Mouse (Mus musculus) erythroblast, embryonic 14.5 days (primary cell): ENCODE data around the gene Arrdc2.

ENCODE experiments used
- GATA1 ChIP-seq: IDR thresholded peaks from 2 replicates; pipeline ENCODE4 v1.6.1; 2012; ENCODE audit warnings: low read length, inconsistent platforms, mixed read lengths
- TAL1 ChIP-seq: IDR thresholded peaks from 3 replicates; pipeline ENCODE4 v1.6.1; 2012; ENCODE audit warnings: low read length, inconsistent platforms, mixed read lengths

DNA sequence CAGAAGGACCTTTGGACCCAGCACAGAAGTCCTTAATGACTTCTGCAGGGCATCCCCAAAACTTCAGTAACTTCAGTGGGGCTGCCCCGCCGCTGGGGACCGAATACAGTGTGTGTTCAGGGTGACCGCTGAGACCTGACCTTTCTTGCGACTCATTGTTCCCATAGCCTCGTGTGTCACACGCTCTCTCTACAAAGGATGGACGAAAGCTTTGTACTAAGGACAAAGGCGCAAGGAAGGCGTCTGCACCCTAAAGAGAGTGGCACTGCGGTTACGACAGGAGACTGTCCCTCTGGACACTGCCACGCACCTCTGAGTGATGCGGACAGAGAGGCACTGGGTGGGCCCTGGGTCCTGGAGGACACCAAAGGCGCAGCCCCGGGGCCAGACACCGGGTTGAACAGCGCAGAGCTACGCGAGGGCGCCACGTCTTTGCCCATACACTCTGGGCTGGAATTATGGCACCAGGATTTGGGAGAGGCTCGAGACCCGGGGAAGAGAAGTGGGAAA, 25.2 kb upstream of the Arrdc2 start:
- TF ChIP-seq TAL1 (no peak), GATA1 (no peak)
